Comparison of ENCODE assay signal across 8 mouse cellular contexts in genomic region chr13:8885445-8886184, GRCm38 (mm10). TPM values are rescaled to one million over a fixed set of nuclear protein-coding genes. Genes with fewer than 3 reads are reported as not detected.
DNase-seq lines count a peak whose midpoint lies in the region; ATAC-seq and TF ChIP-seq lines count a peak whose summit lies in the region.

TSS of gene Idi1 (plus strand) at chr13:8885501.

- H3K27ac ChIP-seq in embryonic facial prominence, embryonic 13.5 days: peak within 1 kb of the TSS; percentile 92
- peak within 1 kb of the TSS; percentile 87 for H3K27ac ChIP-seq in heart, adult 2 months
- peak within 1 kb of the TSS; percentile 83 for H3K27ac ChIP-seq in limb, embryonic 13.5 days
- H3K27ac ChIP-seq in midbrain, embryonic 16.5 days (ENCODE audit: low read length): peak within 1 kb of the TSS; percentile 99

- H3K79me2 ChIP-seq in heart, adult 2 months (replicated peaks; ENCODE audit: control insufficient read depth, insufficient read depth, low read length): no peaks in the 10 kb centered on the region

- intact Hi-C loops in heart, adult 2 months (cut with DNase I): loop anchor here (2.0 to 5.0 kb wide), 4 partner anchors 15 to 207 kb away; partner anchors contain the start of genes Larp4b and Wdr37

- WGBS in embryonic facial prominence, embryonic 13.5 days: under 1% methylated on average over 46 of the region's 46 CpGs
- under 1% methylated on average over 46 of the region's 46 CpGs for WGBS in heart, adult 2 months
- under 1% methylated on average over 46 of the region's 46 CpGs for whole genome bisulfite sequencing in limb, embryonic 13.5 days
- under 1% methylated on average over 46 of the region's 46 CpGs for WGBS in midbrain, embryonic 16.5 days

- ATAC-seq in embryonic facial prominence, embryonic 13.5 days (ENCODE audit: insufficient number of reproducible peaks, insufficient read depth, low FRiP score, low TSS enrichment, low read depth): peak; percentile 100
- ATAC-seq in limb, embryonic 13.5 days (ENCODE audit: low FRiP score, low read depth): peak; percentile 100
- ATAC-seq in midbrain, embryonic 16.5 days: peak; percentile 100

- peak within 1 kb of the TSS; percentile 77 for H3K4me3 ChIP-seq in embryonic facial prominence, embryonic 13.5 days
- H3K4me3 ChIP-seq in heart, adult 2 months: peak within 1 kb of the TSS; percentile 69
- H3K4me3 ChIP-seq in limb, embryonic 13.5 days: peak within 1 kb of the TSS; percentile 76
- H3K4me3 ChIP-seq in midbrain, embryonic 16.5 days (ENCODE audit: low read depth, low read length): peak within 1 kb of the TSS; percentile 58

- 0 out of 2 replicates have a peak, but pooled peaks have one; percentile 26 for TF ChIP-seq EP300 in heart, adult 2 months (IDR thresholded peaks at IDR 0.05; ENCODE audit: insufficient read depth, low read depth, low read length)

- no peaks in the 10 kb centered on the region for H3K9me3 ChIP-seq in embryonic facial prominence, embryonic 13.5 days
- H3K9me3 ChIP-seq in limb, embryonic 13.5 days: no peaks in the 10 kb centered on the region
- no peaks in the 10 kb centered on the region for H3K9me3 ChIP-seq in midbrain, embryonic 16.5 days (replicated peaks; ENCODE audit: control insufficient read depth, low read length, poor library complexity, severe bottlenecking)

- TF ChIP-seq POLR2A in heart, adult 2 months (IDR thresholded peaks at IDR 0.05; ENCODE audit: insufficient read depth, low read depth, low read length): peak; percentile 49

- peaks cover 16% of the 10 kb centered on the region for H3K36me3 ChIP-seq in embryonic facial prominence, embryonic 13.5 days
- no peaks in the 10 kb centered on the region for H3K36me3 ChIP-seq in heart, adult 2 months (ENCODE audit: control insufficient read depth, insufficient read depth, low read length)
- H3K36me3 ChIP-seq in limb, embryonic 13.5 days: peaks cover 24% of the 10 kb centered on the region
- peaks cover 10% of the 10 kb centered on the region for H3K36me3 ChIP-seq in midbrain, embryonic 16.5 days (ENCODE audit: control insufficient read depth, insufficient read depth, low read length)

- DNase-seq in 3134 (ENCODE audit: extremely low read depth, insufficient read length, low spot score): peak; percentile 99
- DNase-seq in adrenal gland, postnatal 36 days: peak; percentile 96 to 97
- peak; percentile 96 to 97 for DNase-seq in heart, adult 2 months
- peak; percentile 96 to 97 for DNase-seq in kidney, adult 8-10 months
- DNase-seq in spleen, postnatal 10 days (ENCODE audit: low spot score in 2 of 2): peak; percentile 98

- H3K27me3 ChIP-seq in embryonic facial prominence, embryonic 13.5 days: no peaks in the 10 kb centered on the region
- no peaks in the 10 kb centered on the region for H3K27me3 ChIP-seq in heart, adult 2 months (ENCODE audit: control insufficient read depth, insufficient read depth, low read length)
- no peaks in the 10 kb centered on the region for H3K27me3 ChIP-seq in limb, embryonic 13.5 days
- no peaks in the 10 kb centered on the region for H3K27me3 ChIP-seq in midbrain, embryonic 16.5 days (ENCODE audit: control insufficient read depth, insufficient read depth, low read depth, low read length)

- TF ChIP-seq CTCF in heart, adult 2 months (IDR thresholded peaks at IDR 0.05): peak; percentile 31

- H3K4me2 ChIP-seq in embryonic facial prominence, embryonic 13.5 days: peak within 1 kb of the TSS; percentile 68
- H3K4me2 ChIP-seq in limb, embryonic 13.5 days (replicated peaks): peak within 1 kb of the TSS; percentile 73
- peak within 1 kb of the TSS; percentile 69 for H3K4me2 ChIP-seq in midbrain, embryonic 16.5 days (ENCODE audit: low read length)

- peaks cover 6% of the 10 kb centered on the region for H3K4me1 ChIP-seq in embryonic facial prominence, embryonic 13.5 days
- no peaks in the 10 kb centered on the region for H3K4me1 ChIP-seq in heart, adult 2 months (ENCODE audit: control insufficient read depth, insufficient read depth, low read length)
- H3K4me1 ChIP-seq in limb, embryonic 13.5 days: peaks cover 8% of the 10 kb centered on the region
- peaks cover 24% of the 10 kb centered on the region for H3K4me1 ChIP-seq in midbrain, embryonic 16.5 days (ENCODE audit: control insufficient read depth, insufficient read depth, low read length)

- H3K9ac ChIP-seq in embryonic facial prominence, embryonic 13.5 days: peak within 1 kb of the TSS; percentile 75
- H3K9ac ChIP-seq in heart, adult 2 months (ENCODE audit: low read depth, low read length): peak within 1 kb of the TSS; percentile 78
- peak within 1 kb of the TSS; percentile 69 for H3K9ac ChIP-seq in limb, embryonic 13.5 days
- H3K9ac ChIP-seq in midbrain, embryonic 16.5 days (ENCODE audit: low read depth, low read length): peak within 1 kb of the TSS; percentile 78

RNA-seq across cellular contexts. Expression of gene Idi1, which starts in this region (rescaled TPM):
- 100 to 1,000 TPM; 113 to 187 TPM for total RNA-seq in adrenal gland, postnatal 36 days (2021)
- polyA plus RNA-seq in embryonic facial prominence, embryonic 13.5 days (2015; fragmentation: Nextera tagmentation; extraction: Ambion mirVana): 58.8 and 62.2 TPM in 2 replicates
- total RNA-seq in heart, adult 2 months (2021): 1 to 10 TPM; 4.5 to 4.9 TPM
- 3.0 and 6.9 TPM in 2 replicates for polyA plus RNA-seq in heart, adult 2 months (2012; rRNA removed)
- 55.8 and 56.7 TPM in 2 replicates for polyA plus RNA-seq in limb, embryonic 13.5 days (2015; fragmentation: Nextera tagmentation; extraction: Ambion mirVana)
- 111 and 120 TPM in 2 replicates for polyA plus RNA-seq in midbrain, embryonic 16.5 days (2015; fragmentation: Nextera tagmentation; extraction: Ambion mirVana)

Comparison
In these comparisons a context has a peak if more than half of its experiments do, and no peak if none do; other contexts are left out.
1. Peak in every context shown above with its lines: DNase-seq, ATAC-seq, H3K4me3 ChIP-seq and H3K27ac ChIP-seq.
2. RNA of gene Idi1 (total RNA-seq): 113 to 187 TPM in adrenal gland, postnatal 36 days; 4.5 to 4.9 TPM in heart, adult 2 months; every median in the first group is over 10 times any median in the second.